15 mouse cellular contexts compared by ENCODE assay signal in the genomic region with DNA sequence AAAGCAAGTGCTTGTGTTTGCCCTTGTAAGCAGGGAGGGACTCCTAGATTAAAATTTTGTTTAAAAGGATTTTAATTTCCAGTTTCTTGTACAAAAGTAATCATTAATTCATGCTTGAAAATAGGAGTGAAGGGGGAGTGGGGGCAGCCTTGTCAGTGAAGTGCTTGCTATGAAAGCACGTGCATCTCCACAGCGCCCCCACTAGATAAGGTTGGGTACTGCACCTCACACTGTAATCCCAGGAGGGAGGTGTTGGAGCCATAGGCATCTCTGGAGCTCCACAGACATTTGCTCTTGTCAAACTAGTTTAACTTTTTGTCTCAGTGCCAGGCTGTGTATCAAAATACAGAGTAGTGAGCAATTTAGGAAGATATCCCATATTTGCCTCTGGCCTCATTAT.
A peak's percentile ranks its signal among the peaks of the same experiment; 100 is the strongest.
DNase-seq lines count a peak whose midpoint lies in the region; ATAC-seq and TF ChIP-seq lines count a peak whose summit lies in the region.
"Had no signal": no experiment of that assay in that cellular context is flagged by ENCODE, and none has a peak within 500 bp of the region (broad histone marks: within the 10 kb centered on the region; RNA-seq: fewer than 3 reads in every experiment).

No protein-coding gene starts in this region.

- DNase-seq in gastrocnemius, adult 2 months, result no peak
- DNase-seq in gastrocnemius, postnatal 4 days (ENCODE audit: low spot score in 2 of 2), result no peak
- no peak for DNase-seq in liver, adult 2 months (ENCODE audit: extremely low read depth, low read depth, low spot score)
- no peak for DNase-seq in liver, embryonic 11.5 days (ENCODE audit: low spot score)
- no peak for DNase-seq in natural killer cell, adult 2 months (ENCODE audit: low spot score in 2 of 2)
- DNase-seq: cerebellum, adult 9-11 months; kidney, postnatal 10 days; right cerebral cortex, postnatal 25 days; thymus, postnatal 36 days had no signal

- no peak overlapping the region for H3K9ac ChIP-seq in liver, adult 2 months (ENCODE audit: low read depth, low read length)
- H3K9ac ChIP-seq in liver, embryonic 11.5 days (ENCODE audit: low read depth, low read length), result no peak overlapping the region
- H3K9ac ChIP-seq in ES-Bruce4 (ENCODE audit: low read depth, poor library complexity, severe bottlenecking), result no peak overlapping the region
- H3K9ac ChIP-seq: hindbrain, embryonic 12.5 days; limb, embryonic 13.5 days had no signal

- WGBS in liver, adult 2 months, result 24% methylated on average over 2 of the region's 2 CpGs
- 32% methylated on average over 2 of the region's 2 CpGs for WGBS in liver, embryonic 11.5 days

- H3K4me1 ChIP-seq in liver, adult 2 months (ENCODE audit: control insufficient read depth, insufficient read depth, low read length), result no peaks in the 10 kb centered on the region
- H3K4me1 ChIP-seq in liver, embryonic 11.5 days (replicated peaks; ENCODE audit: control insufficient read depth, insufficient read depth, low read length), result no peaks in the 10 kb centered on the region
- H3K4me1 ChIP-seq in ES-Bruce4 (ENCODE audit: control insufficient read depth, insufficient read depth, low read length), result no peaks in the 10 kb centered on the region
- H3K4me1 ChIP-seq in bone marrow macrophage, adult 2 months (ENCODE audit: control insufficient read depth, insufficient read depth, low read length), result no peaks in the 10 kb centered on the region
- H3K4me1 ChIP-seq: hindbrain, embryonic 12.5 days; limb, embryonic 13.5 days had no signal

- ATAC-seq in liver, embryonic 11.5 days (replicated peaks; ENCODE audit: low FRiP score), result no peak
- no peak for ATAC-seq in granulocyte monocyte progenitor cell, adult 5-6 weeks (replicated peaks; ENCODE audit: poor library complexity, severe bottlenecking)

- no peak overlapping the region for H3K27ac ChIP-seq in gastrocnemius, adult 2 months
- H3K27ac ChIP-seq in liver, adult 2 months (replicated peaks; ENCODE audit: insufficient read depth, low read depth, low read length), result no peak overlapping the region
- no peak overlapping the region for H3K27ac ChIP-seq in liver, embryonic 11.5 days (ENCODE audit: low read depth, low read length)
- H3K27ac ChIP-seq in ES-Bruce4 (ENCODE audit: insufficient read depth, low read length), result no peak overlapping the region
- H3K27ac ChIP-seq in bone marrow macrophage, adult 2 months (ENCODE audit: insufficient read depth, low read depth, low read length), result no peak overlapping the region
- H3K27ac ChIP-seq: hindbrain, embryonic 12.5 days; limb, embryonic 13.5 days had no signal

- no peaks in the 10 kb centered on the region for H3K9me3 ChIP-seq in liver, embryonic 11.5 days (ENCODE audit: control insufficient read depth, low read length)
- no peaks in the 10 kb centered on the region for H3K9me3 ChIP-seq in ES-Bruce4 (replicated peaks; ENCODE audit: control insufficient read depth, insufficient read depth, low read length, poor library complexity, severe bottlenecking)
- H3K9me3 ChIP-seq: hindbrain, embryonic 12.5 days; limb, embryonic 13.5 days had no signal

- H3K79me2 ChIP-seq in liver, adult 2 months (ENCODE audit: control insufficient read depth, insufficient read depth, low read length), result no peaks in the 10 kb centered on the region

- no peak overlapping the region for H3K4me2 ChIP-seq in liver, embryonic 11.5 days
- H3K4me2 ChIP-seq: heart, embryonic 11.5 days; hindbrain, embryonic 12.5 days; limb, embryonic 13.5 days had no signal

- H3K36me3 ChIP-seq in liver, adult 2 months (ENCODE audit: control insufficient read depth, insufficient read depth, low read length), result no peaks in the 10 kb centered on the region
- no peaks in the 10 kb centered on the region for H3K36me3 ChIP-seq in liver, embryonic 11.5 days (ENCODE audit: control insufficient read depth, insufficient read depth, low read length)
- H3K36me3 ChIP-seq in ES-Bruce4 (ENCODE audit: control insufficient read depth, insufficient read depth, low read length, poor library complexity, severe bottlenecking), result no peaks in the 10 kb centered on the region
- H3K36me3 ChIP-seq: hindbrain, embryonic 12.5 days; limb, embryonic 13.5 days had no signal

- H3K27me3 ChIP-seq in liver, adult 2 months (ENCODE audit: control insufficient read depth, insufficient read depth, low read length), result no peaks in the 10 kb centered on the region
- no peaks in the 10 kb centered on the region for H3K27me3 ChIP-seq in liver, embryonic 11.5 days (replicated peaks; ENCODE audit: control insufficient read depth, insufficient read depth, low read length)
- no peaks in the 10 kb centered on the region for H3K27me3 ChIP-seq in ES-Bruce4 (ENCODE audit: control insufficient read depth, insufficient read depth, low read length, poor library complexity, severe bottlenecking)
- H3K27me3 ChIP-seq: hindbrain, embryonic 12.5 days; limb, embryonic 13.5 days had no signal

- H3K4me3 ChIP-seq in gastrocnemius, adult 2 months, result no peak overlapping the region
- no peak overlapping the region for H3K4me3 ChIP-seq in liver, adult 2 months (ENCODE audit: insufficient read depth, low read depth, low read length)
- H3K4me3 ChIP-seq in liver, embryonic 11.5 days (ENCODE audit: low read depth, low read length), result no peak overlapping the region
- no peak overlapping the region for H3K4me3 ChIP-seq in ES-Bruce4 (ENCODE audit: low read depth, low read length)
- no peak overlapping the region for H3K4me3 ChIP-seq in bone marrow macrophage, adult 2 months (ENCODE audit: insufficient read depth, low read length)
- H3K4me3 ChIP-seq: hindbrain, embryonic 12.5 days; limb, embryonic 13.5 days had no signal

- peak; percentile 17; the same call in 1 of the 2 replicates for TF ChIP-seq CTCF in gastrocnemius, adult 2 months (IDR thresholded peaks at IDR 0.05)
- peak; percentile 21; the same call in 1 of the 2 replicates for TF ChIP-seq CTCF in liver, adult 2 months (IDR thresholded peaks at IDR 0.05; ENCODE audit: low read depth, low read length)
- TF ChIP-seq CTCF in ES-Bruce4 (IDR thresholded peaks at IDR 0.05; ENCODE audit: low read depth, low read length), result peak; percentile 38
- peak; percentile 55 for TF ChIP-seq CTCF in bone marrow macrophage, adult 2 months (IDR thresholded peaks at IDR 0.05; ENCODE audit: low read depth, low read length)

- TF ChIP-seq POLR2A in liver, adult 2 months (IDR thresholded peaks at IDR 0.05; ENCODE audit: extremely low read depth, insufficient read depth, low read length), result no peak
- TF ChIP-seq POLR2A in ES-Bruce4 (IDR thresholded peaks at IDR 0.05; ENCODE audit: insufficient read depth, low read length), result no peak
- TF ChIP-seq POLR2A in bone marrow macrophage, adult 2 months (IDR thresholded peaks at IDR 0.05; ENCODE audit: borderline replicate concordance, low read depth, low read length), result no peak

- TF ChIP-seq EP300 in ES-Bruce4 (IDR thresholded peaks at IDR 0.05; ENCODE audit: insufficient read depth, low read depth, low read length), result no peak

- intact Hi-C loops in gastrocnemius, adult 2 months (cut with DNase I), result no loop called here
